Mouse (Mus musculus) thymus, postnatal 4 days (tissue): ENCODE data around the gene Etnk1.
"Not testable (repeated sequence)": the region's sequence is repeated elsewhere in the genome, so short reads cannot be mapped to it uniquely, and the experiment has no call there.

Source experiments
- DNase-seq: peaks from one replicate; pipeline ENCODE4 v3.0.0; 2021

The Etnk1 gene

DNA sequence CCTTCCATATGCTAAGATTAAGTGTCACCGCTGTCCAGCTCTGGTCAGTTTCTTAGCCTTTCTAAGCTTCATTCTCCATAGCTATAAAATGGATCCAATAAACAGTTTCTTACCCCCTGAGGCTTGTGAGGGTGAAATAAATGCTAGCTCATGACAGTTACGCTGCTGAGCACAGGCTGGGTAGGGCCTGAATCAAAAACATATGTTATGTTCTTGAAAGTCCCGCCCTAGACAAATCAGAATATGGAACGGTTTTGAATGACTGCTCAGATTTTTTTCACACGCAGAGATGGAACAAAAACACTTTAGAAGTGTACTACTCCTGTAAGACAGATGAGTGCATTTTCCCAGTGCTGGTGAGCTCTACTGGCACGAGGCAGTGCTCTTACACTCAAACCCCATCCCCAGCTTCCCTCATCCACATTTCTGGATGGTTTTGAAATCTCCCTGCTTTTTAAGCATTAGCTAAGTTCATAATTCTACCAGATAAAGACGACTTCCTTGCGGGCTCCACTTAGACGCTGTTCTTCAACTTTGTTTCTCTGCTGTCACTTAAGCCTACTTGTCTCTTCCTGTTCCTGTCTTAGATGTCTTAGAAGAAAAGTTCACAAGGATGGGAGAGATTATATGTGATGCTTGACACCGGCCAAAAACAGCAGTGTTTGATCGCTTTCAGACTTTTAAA, 4.9 kb downstream of the Etnk1 start:
- no peak for DNase-seq

DNA sequence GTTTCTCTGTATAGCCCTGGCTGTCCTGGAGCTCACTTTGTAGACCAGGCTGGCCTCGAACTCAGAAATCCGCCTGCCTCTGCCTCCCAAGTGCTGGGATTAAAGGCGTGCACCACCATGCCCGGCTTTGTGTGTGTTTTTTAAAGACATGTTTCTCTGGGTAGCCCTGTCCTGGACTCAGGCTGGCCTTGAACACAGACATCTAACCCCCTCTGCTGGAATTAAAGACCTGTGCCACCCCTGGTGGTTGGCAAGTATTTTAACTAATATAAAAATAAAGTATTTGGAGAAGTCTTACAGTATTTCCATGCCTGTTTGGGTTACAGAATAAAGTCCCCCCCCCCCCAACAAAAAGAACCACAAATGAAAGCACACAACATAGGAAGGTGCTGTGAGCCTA, 5.7 kb downstream of the Etnk1 start:
- DNase-seq: not testable (repeated sequence)

DNA sequence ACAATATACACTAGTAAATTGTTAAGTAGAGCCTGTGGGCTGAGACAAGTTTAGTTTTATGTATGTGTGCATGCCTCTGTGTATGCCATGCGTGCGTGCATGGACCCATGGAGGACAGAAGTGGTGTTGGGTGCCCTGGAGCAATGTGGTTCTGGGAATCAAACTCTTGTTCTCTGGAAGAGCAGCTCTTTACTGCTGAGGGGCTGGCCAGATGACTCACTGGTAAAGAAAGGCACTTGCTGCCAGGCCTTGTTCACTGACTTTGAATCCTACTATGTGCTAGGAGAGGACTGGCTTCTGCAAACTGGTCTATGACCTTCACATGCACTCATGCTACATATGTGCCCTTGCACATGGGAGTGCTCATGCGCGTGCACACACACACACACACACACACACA, 7.2 kb downstream of the Etnk1 start:
- DNase-seq: no peak

DNA sequence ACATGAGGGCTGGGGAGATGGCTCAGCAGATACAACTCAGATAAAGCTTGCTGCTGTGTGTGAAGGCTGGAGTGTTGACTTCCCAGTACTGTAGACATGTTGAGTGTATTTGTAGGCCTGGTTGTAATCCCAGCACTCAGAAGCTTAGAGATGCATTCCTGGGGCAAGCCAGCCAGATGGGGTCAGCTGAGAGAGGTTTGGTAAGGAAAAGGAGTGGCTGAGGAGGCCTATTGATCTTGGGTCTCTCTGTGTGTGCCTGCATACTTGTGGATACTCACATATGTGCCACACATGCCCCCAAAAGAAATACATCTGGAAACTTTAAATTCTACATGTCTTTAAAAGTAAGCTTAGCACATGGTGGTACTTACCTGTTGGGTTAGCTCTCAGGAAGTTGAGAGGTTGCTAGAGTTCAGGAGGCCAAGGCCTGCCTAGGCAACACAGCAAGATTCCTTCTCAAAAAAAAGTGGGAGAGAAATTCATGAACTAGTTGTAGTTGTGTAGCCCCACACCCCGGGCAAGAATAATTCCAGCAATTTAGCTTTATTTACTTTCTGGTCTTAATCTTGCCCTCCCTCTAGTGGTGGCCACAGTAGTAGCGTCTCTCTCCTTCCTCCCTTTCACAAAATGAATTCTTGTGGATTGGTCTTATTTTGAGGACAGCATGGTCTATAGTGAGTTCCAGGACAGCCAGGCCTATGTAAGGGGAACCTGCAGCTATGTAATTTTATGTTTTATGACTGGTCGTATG, 8.1 kb downstream of the Etnk1 start:
- peak; percentile 64 for DNase-seq

DNA sequence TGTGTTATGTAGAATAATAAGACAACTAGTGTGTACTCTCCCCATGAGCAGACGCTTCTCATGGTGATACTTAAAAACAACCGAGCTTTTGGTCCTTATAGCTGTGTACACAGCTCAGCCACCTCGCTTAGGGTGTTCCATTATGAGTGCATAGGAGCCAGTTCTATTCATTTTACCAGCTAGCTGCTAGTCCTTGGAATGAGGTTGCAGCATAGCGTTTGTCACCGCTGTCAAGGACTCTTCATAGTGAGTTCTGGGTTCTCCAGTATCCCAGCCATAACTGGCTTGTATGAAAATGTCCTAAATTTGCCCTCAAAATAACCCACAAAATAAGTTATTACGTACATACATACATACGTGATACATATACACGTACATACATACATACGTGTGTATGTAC, 9.1 kb downstream of the Etnk1 start:
- no peak for DNase-seq

DNA sequence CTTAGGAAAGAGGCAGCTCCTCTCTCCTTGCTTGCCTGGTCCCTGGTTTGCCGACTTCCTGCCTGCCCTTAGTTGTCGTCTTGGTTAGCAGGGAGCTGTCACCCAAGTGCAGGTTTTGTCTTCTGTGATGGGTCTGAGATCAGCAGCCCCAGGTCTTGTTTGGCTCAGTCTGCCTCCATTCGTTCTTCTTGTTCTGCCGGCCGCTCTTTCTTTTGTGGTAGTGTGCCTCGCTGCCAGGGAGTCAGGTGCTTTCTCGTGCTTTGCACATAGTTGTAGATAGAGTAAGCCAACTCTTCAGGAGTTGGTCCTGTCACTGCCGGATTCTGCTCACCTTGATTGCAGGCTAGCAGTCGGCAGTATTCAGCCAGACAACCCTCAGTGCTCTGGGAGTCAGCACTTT, 9.6 kb downstream of the Etnk1 start:
- DNase-seq: no peak

DNA sequence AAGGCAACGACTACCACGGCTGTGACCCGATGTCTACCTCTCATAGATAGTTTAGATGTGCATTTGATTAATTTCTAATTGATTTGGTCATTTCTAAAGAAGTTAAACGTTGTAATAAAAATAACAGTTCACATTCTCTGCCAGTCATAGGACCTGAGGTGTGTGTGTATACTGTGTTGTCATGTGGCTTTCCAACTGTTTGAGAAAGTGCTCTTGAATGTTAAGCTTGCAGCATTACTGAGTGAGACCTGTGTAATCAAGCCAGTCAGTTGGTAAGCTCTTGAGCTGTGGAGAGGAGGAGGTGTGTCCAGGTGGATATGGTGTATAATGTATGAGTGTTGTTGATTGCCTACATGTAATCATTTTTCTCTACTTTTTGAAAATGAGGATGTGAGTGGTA, 12.2 kb downstream of the Etnk1 start:
- DNase-seq: no peak

DNA sequence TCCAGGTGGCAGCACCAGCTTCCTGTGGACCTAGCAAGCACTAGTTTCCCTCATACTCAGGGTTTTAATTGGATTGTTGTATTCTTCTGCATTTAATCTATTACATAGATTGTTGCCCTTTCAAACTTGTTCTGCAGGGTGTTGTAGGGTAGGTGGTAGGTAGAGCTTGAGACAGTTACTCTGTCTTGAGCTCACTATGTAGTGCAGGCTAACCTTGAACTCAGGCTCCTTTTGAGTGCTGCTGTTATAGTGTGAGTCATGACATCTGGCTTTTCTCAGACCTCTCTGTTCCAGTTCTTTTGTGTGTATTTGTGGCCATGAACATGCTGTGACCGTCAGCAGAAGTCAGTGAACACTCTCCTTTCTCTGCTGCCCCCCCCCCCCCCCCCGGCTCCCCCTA, 12.7 kb downstream of the Etnk1 start:
- DNase-seq: no peak

DNA sequence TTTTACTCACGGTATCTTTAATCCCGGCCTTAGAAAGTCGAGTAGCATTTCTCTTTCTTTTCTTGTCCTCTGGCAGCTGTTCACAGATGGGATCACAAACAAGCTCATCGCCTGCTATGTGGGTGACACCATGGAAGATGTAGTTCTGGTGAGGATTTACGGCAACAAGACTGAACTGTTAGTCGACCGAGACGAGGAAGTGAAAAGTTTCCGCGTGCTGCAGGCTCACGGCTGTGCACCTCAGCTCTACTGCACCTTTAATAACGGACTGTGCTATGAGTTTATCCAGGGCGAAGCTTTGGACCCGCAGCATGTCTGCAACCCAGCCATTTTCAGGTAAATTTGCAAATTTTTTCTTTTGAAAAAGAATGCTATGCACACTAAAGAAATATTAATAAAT, 13.5 kb downstream of the Etnk1 start:
- no peak for DNase-seq

DNA sequence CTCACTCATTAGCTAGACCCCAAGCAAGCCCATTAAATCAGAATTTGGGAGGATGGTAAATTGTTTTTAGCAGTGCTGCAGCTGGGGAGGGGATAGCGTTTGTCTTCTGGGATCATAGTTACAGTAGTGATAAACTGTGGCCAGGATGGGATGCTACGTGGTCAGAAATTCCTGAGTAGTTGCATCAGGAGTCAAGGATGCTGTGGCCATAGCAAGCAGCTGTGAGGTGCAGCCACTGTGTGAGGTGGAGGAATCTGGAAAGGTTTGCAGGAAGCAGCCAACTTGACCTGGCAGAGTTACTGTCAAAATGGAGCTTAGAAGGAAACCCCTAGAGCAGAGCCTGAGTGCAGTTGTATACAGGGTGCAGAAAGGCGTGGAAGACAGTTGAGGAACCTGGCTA, 17.1 kb downstream of the Etnk1 start:
- no peak for DNase-seq

DNA sequence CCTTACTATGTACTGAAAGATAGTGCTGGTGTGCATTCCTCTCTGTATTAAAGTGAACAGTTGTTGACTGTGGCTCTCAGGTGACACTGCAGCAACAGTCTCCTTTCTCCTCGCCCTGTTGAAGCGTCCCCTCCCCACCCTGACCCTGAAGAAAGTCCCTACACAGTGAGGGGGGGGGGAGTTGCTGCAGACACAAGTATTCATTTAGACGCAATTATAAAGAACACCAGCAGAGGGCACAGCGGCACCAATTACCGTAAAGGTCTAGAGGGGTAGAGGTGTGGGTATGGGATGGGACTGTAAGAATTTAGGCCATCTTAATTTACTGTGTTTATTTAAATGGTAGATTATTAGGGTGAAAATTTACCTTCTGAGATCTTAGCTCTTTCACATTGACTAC, 17.7 kb downstream of the Etnk1 start:
- DNase-seq: peak; percentile 52

DNA sequence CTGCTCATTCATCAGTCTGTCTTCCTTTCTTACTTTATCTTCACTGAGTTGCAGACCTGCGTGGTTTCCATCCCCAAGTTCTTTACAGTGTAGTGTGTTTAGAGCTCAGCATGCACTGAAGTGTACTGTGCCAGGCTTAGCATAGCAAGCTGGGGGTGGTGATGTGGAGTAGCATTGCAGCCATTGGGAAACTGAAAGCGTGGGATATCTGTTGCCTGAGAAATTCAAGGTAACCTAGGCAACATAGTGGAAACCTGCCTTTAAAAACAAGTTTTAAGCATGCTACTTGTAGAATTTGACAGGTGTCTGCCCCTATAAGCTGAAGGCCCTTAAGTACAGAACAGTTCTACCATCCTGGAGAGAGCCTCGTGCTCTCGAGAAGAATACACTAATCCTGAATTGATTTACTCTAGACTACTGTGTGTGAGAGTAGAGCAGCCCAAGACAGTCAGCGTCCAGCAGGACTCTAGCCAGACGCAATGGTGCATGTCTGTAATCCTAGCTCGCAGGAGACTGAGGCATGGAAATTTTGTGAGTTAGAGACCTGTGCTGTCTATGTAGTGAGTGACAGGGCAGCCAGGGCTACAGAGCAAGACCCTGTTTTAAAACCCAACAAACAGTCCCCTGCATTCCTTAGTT, 23.9 kb downstream of the Etnk1 start:
- no peak for DNase-seq

DNA sequence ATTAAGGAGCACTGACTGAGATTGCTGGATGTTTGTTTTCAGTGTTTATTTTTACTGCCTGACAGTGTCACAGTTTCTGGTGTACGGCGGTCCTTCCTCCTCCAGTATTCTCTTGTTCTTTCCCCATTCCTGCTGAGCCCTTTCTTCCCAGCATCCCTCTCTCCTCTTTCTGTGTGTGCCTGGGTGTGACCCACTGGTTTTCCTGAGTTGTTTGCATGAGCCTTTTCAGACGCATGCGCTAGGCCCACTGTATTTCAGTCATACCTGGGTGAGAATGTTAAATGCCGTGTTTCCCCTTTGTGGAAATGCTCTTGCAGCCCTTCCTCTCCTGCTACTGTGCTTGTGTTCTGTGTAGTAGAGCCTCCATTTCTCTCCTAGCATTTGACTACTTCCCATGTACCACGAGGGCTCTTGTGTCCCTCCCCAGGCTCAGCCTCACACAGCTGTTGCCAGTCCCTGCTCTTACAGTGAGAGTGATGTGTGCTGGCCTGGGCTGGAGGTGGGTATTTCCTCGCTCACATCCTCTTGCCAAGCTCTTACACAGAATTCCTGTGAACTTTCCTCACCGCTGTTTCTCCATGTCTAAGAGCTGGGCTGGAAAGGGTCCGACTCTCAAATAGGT, 24.6 kb downstream of the Etnk1 start:
- DNase-seq: no peak

DNA sequence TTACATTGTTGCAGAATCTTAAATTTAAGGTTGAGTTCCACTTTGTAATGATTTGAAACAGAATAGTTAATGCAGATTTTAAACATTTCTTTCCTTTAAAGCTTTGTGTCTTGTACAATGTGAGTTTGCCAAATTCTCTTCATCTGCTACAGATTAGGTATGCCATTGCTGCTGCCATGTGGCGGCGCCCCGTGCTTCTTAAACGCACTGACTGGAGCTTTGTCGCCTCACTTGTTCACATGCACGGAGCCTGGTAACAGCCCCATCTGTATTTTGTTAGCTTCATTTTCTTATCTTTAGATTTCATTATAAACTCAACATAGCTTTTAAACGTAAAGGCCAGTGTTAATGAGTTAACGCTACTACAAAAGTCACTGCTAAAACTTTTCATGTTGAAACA, 25.7 kb downstream of the Etnk1 start:
- no peak for DNase-seq

DNA sequence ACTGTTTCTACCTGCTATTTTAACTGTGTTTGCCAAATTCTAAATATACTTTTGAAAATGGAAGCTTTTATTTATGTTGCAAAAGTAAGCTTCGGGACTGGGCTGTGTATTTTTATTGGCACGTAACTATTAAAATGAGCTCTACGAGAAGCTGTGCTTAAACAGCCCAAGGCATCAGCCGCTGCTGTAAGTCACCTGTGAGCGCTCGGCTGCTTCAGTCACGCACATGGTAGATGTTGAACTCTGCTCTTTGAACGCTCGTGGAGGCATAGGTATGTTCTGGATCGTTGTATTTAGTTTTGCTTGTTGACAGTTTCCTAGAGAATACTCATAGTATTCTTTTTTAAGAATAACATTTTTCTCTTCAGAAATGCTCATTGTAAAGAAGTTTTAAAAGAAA, 26.1 kb downstream of the Etnk1 start:
- DNase-seq: no peak

DNA sequence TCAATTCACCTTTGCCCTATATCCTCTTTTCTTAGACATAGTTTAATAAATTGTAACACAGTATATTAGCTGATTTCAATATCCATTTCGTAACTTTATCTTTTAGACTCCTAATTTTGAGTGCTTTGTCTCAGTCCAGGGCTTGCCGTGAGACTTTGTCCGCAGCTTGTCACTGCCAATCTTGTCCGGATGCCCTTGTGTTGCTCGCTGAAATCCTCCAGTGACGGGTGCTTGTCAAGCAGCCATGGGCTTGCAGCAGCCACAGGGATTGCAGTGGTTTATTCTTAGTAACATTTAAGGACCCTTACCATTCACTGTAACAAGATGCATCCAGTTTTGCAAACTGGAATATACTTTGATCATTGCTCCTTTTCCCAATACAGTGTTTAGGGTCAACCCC, 26.6 kb downstream of the Etnk1 start:
- no peak for DNase-seq

DNA sequence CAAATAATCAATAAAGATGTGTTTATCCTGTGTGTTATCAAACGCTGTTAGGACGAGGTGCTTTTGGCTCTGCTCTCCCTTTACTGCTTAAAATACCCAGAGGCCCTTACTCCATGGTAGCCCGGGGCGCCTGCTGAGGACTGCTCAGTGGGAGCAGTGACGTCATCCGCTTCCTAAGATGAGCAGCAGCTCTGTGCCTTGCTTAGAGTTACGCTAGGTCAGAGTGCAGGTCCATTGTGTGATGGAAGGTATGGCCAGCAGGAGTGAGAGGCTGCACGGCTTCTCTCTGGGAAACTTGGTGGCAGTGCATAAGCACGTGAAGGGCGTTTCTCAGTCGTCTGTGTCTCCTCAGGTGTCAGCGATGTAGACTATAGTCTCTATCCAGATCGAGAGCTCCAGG, 30.0 kb downstream of the Etnk1 start:
- DNase-seq: no peak

DNA sequence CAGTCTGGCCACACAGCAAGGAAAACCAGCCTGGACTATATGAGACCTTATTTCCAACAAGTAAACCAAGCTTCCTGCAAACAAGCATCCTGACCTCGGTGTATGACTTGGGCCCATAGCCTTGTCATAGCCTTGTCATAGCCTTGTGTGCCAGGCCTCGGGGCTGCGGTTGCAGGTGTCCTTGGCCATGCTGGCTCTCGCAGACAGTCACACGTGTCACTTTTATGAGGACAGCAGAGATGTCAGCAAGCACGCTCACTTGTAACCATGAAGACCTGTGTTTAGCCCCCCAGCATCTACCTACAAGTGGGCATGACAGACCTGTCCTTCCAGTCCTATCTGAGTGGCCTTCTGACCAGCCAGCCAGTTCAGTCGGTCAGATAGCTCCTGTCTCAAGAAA, 31.4 kb downstream of the Etnk1 start:
- DNase-seq: no peak

DNA sequence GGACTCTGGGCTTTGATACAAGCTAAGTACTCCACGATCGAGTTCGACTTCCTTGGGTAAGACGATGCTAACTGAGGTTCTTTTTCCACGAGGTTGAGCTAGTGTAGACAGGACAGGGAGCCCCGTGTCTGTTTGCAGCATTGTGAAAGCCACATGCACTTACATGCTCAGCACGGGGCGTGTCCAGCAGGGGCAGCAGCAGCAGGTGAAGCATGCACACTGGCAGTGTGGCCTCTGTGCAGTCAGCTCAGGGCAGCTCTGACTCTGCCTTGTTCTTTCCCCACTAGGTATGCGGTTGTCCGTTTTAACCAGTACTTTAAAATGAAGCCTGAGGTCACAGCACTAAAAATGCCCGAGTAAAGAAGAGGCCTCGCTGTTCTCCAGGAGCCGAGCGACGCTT, 36.1 kb downstream of the Etnk1 start:
- peak; percentile 34 for DNase-seq

DNA sequence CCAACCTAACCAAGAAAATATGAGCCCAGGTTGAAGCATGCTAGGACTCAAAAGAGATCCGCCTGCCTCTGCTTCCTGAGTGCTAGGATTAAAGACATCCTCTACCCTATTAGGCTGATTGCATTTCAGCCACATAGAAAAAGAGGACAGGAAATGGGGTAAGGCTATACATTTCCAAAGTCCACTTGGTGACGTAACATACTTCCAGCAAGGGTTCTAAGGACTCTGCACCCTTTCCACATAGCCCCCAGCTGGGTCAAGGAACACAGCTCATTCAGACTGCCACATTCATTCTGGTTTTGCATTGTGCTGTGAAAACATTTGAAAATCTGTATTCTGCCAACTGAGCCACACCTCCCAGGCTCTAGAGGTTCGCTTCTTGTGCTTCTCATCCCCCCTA, 41.9 kb downstream of the Etnk1 start:
- no peak for DNase-seq

DNA sequence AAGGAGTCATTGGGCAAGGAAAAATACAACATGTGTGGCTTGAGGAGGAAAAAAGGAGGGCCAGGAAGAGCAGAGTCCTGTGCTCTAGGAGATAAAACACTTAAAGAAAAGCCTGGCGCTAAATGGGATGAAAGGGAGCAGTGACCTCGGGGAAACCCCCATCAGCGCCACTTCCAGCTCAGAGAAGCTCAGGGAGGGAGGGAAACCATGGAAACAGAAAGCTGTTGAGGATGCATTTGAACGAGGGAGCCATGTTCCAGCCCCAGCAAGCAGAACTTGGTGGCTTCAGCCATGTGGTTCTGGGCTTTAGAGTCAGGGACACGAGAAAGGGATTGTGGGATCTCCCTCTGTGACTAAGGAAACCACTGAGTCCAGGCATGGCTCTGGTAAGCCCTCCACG, 45.7 kb downstream of the Etnk1 start:
- no peak for DNase-seq

DNA sequence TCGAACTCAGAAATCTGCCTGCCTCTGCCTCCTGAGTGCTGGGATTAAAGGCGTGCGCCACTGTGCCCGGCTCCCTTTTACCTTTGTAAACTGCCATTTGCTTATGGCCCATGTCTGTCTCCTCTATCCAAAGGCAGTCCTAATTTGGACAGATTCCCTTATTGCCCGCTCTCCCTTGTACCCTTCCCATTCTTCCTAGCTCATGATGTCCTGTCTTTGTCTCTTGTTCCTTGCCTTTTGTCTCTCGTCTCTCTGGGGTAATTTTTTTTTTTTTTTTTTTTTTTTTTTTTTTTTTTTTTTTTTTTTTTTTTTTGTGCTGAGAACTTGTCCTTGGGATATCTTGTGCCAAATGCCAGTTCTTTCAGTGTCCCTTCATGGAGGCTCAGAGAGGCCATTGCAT, 46.4 kb downstream of the Etnk1 start:
- DNase-seq: no peak

DNA sequence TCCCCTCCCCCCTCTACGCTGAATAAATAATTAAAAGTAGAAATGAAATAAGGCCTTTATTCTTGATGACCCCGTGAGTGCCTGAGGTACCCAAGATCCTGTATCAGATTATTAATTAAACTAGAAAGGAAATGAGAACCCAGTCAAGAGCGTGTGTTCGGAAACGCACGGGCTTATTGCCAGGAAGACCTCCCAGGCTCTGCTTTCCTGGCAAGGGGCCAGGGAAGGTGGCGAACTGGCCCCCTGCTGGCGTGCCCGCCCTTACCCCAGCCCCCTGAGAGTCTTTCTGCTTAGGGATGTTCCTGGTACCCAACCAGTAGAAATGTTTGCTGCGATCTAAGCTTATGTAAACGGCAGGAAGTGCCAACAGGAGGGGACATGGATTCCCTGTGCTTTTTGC, 49.2 kb downstream of the Etnk1 start:
- DNase-seq: no peak

DNA sequence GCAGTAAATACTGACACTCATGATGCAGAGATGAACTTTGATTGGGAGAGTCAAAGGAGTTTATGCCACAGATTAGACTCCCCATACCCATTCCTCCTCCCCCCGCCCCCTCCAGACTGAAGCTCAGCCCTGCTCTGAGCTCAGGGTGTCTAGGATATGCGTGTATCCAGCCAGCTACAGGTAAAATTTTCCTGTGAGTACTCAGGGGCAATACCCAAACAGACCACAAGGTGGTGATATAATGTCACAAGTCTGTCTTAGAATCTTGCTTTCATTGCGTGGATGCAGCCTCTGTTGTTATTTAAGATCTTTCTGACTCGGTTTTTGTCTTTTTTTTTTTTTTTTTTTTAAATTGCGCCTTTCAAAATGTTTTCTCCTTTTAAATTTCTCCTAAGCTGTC, 52.3 kb downstream of the Etnk1 start:
- peak; percentile 64 for DNase-seq
